9 mouse cellular contexts compared by ENCODE assay signal in the genomic region with DNA sequence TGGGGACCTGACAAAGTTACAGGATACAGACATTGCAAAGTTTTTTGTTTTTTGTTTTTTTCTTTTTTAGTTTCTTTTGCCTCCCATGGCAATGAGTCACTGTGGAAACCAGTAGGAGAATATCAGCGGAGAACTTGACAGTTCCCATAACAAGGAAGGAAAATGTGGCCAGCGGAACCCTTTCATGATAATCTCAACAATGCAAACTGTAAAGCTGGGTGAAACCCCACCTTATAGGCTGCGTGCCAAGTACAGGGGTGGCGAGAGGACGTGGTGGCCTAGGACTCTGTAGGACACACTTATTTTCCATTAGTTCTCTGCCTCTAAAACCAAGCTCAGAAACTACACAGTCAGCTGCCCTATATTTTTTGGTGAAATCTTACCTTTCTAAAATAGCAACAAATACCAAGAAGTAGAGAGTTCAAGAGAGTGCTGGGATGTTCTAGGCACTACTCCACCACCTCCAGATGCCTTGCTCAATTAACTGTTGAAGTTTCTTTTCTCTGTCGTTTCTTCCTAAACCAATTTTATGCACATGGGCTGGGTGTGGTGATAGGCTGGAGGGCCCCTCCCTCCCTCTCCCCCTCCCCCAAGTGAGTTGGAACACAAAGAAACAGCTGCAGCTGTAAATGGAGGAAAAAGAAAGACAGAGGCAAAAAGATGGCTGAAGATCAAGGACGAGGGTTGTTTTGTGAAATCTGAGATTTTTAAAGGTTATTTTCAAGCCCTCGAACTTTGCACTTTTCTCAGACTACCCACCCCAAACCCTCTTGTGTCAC.
DNase-seq lines count a peak whose midpoint lies in the region; ATAC-seq and TF ChIP-seq lines count a peak whose summit lies in the region.
"Had no signal": no experiment of that assay in that cellular context is flagged by ENCODE, and none has a peak within 500 bp of the region (broad histone marks: within the 10 kb centered on the region; RNA-seq: fewer than 3 reads in every experiment).

No protein-coding gene starts in this region.

- peak; percentile 33 to 59 for DNase-seq in kidney, postnatal 4 days
- no peak for DNase-seq in kidney, adult 2 months
- DNase-seq in brain, embryonic 14.5 days (ENCODE audit: low read depth): peak; percentile 14
- DNase-seq in heart, postnatal 4 days: peak; percentile 76
- peak; percentile 4 for DNase-seq in naive thymus-derived CD4-positive, alpha-beta T cell, adult 2 months (ENCODE audit: low read depth)
- DNase-seq in thymus, postnatal 10 days (ENCODE audit: low spot score in 2 of 2): no peak

- H3K9ac ChIP-seq in neural tube, embryonic 15.5 days (replicated peaks): no peak overlapping the region
- no peak overlapping the region for H3K9ac ChIP-seq in hindbrain, embryonic 12.5 days
- H3K9ac ChIP-seq: neural tube, embryonic 13.5 days had no signal

- no peak for TF ChIP-seq CTCF in kidney, adult 2 months (conservative IDR thresholded peaks at IDR 0.05; ENCODE audit: insufficient read depth, insufficient read length, low read depth, low read length)
- no peak for TF ChIP-seq CTCF in brain, embryonic 14.5 days (IDR thresholded peaks at IDR 0.05; ENCODE audit: borderline replicate concordance, extremely low read depth, insufficient read depth, insufficient read length)

- no peak for ATAC-seq in neural tube, embryonic 15.5 days (ENCODE audit: low FRiP score)
- ATAC-seq in hindbrain, embryonic 12.5 days (ENCODE audit: low FRiP score): no peak

- no peak overlapping the region for H3K27ac ChIP-seq in kidney, adult 2 months (ENCODE audit: insufficient read depth, low read depth, low read length)
- H3K27ac ChIP-seq in neural tube, embryonic 15.5 days (replicated peaks): no peak overlapping the region
- no peak overlapping the region for H3K27ac ChIP-seq in hindbrain, embryonic 12.5 days
- H3K27ac ChIP-seq: neural tube, embryonic 13.5 days had no signal

- no peaks in the 10 kb centered on the region; the same call in 1 of the 2 replicates for H3K27me3 ChIP-seq in kidney, adult 2 months (replicated peaks; ENCODE audit: control insufficient read depth, insufficient read depth, low read length)
- H3K27me3 ChIP-seq in neural tube, embryonic 15.5 days (replicated peaks): no peaks in the 10 kb centered on the region
- no peaks in the 10 kb centered on the region for H3K27me3 ChIP-seq in hindbrain, embryonic 12.5 days
- H3K27me3 ChIP-seq: neural tube, embryonic 13.5 days had no signal

- no peak overlapping the region for H3K4me2 ChIP-seq in neural tube, embryonic 15.5 days
- no peak overlapping the region for H3K4me2 ChIP-seq in hindbrain, embryonic 12.5 days (replicated peaks)
- H3K4me2 ChIP-seq: neural tube, embryonic 13.5 days had no signal

- 53% methylated on average over 8 of the region's 8 CpGs for WGBS in kidney, adult 2 months
- WGBS in neural tube, embryonic 15.5 days: 66% methylated on average over 8 of the region's 8 CpGs
- WGBS in hindbrain, embryonic 12.5 days: 64% methylated on average over 8 of the region's 8 CpGs

- no peaks in the 10 kb centered on the region for H3K9me3 ChIP-seq in neural tube, embryonic 15.5 days (replicated peaks)
- H3K9me3 ChIP-seq in hindbrain, embryonic 12.5 days (replicated peaks): no peaks in the 10 kb centered on the region
- H3K9me3 ChIP-seq: neural tube, embryonic 13.5 days had no signal

- no peaks in the 10 kb centered on the region for H3K36me3 ChIP-seq in kidney, adult 2 months (ENCODE audit: control insufficient read depth, insufficient read depth, low read length)
- H3K36me3 ChIP-seq in neural tube, embryonic 15.5 days: no peaks in the 10 kb centered on the region
- H3K36me3 ChIP-seq in hindbrain, embryonic 12.5 days: no peaks in the 10 kb centered on the region
- H3K36me3 ChIP-seq: neural tube, embryonic 13.5 days had no signal

- H3K4me1 ChIP-seq in kidney, adult 2 months (ENCODE audit: control insufficient read depth, insufficient read depth, low read length): no peaks in the 10 kb centered on the region
- H3K4me1 ChIP-seq in neural tube, embryonic 15.5 days: peaks cover 4% of the 10 kb centered on the region; the same call in 1 of the 2 replicates
- H3K4me1 ChIP-seq in hindbrain, embryonic 12.5 days: no peaks in the 10 kb centered on the region; the same call in 1 of the 2 replicates

- TF ChIP-seq POLR2A in kidney, adult 2 months (IDR thresholded peaks at IDR 0.05; ENCODE audit: low read depth, low read length): no peak
- no peak for TF ChIP-seq POLR2A in brain, embryonic 14.5 days (IDR thresholded peaks at IDR 0.05; ENCODE audit: borderline replicate concordance, extremely low read depth, insufficient read depth, insufficient read length, poor library complexity, severe bottlenecking)

- no peak overlapping the region for H3K4me3 ChIP-seq in kidney, adult 2 months (ENCODE audit: insufficient read depth, low read depth, low read length)
- H3K4me3 ChIP-seq in neural tube, embryonic 15.5 days (replicated peaks): no peak overlapping the region
- H3K4me3 ChIP-seq in hindbrain, embryonic 12.5 days: no peak overlapping the region
- H3K4me3 ChIP-seq: neural tube, embryonic 13.5 days had no signal

Comparison
In these comparisons a context has a peak if more than half of its experiments do, and no peak if none do; other contexts are left out.
1. DNase-seq: peak in kidney, postnatal 4 days (2 of 2), brain, embryonic 14.5 days (single experiment), heart, postnatal 4 days (single experiment) and naive thymus-derived CD4-positive, alpha-beta T cell, adult 2 months (single experiment); none in kidney, adult 2 months (single experiment) and thymus, postnatal 10 days (0 of 2).